Mouse (Mus musculus) adrenal gland, adult (tissue): ENCODE results near the gene Ccdc126.
"Not testable (repeated sequence)": the region's sequence is repeated elsewhere in the genome, so short reads cannot be mapped to it uniquely, and the experiment has no call there.

ENCODE experiments used
- DNase-seq, 2 experiments: peaks; one replicate each; pipeline ENCODE4 v3.0.0; 2022 to 2023; ENCODE audit warnings: low spot score in 1 of 2; ENCODE audit not compliant: inconsistent age in 2 of 2

Gene Ccdc126

DNA sequence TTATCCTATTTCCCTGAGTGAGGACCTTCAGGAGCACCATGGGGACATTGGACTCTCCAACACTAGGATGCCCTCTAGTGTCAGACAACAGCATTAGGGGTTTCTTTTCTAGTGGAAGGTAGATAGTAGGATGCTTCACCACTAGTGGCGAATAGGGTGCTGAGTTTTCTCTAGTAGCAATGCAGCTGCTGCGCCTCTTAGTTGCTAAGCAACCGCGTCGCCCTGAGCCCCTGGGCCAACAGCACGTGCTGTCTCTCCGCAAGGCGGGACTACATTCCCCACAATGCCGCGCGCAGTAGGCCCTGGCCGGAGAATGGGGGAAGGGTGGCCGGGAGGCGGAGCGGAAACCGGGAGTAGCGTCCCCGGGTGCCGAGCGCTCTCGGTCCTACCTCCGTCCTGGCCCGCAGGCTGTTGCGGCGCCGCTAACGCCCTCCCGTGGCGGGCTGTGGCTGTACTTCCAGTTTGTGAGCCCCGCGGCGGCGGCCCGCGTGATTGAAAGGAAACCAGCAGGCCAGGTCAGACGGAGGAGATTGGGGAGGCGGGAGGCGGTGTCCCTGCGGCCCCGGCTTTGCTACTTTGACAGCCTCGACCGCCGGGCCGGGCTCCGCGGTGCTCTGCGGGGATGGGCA is at the start of gene Ccdc126:
Gene Ccdc126 (plus strand): TSS at position 309 of the 629 bp plus-strand sequence.
- peak; percentile 98 to 99 for DNase-seq

DNA sequence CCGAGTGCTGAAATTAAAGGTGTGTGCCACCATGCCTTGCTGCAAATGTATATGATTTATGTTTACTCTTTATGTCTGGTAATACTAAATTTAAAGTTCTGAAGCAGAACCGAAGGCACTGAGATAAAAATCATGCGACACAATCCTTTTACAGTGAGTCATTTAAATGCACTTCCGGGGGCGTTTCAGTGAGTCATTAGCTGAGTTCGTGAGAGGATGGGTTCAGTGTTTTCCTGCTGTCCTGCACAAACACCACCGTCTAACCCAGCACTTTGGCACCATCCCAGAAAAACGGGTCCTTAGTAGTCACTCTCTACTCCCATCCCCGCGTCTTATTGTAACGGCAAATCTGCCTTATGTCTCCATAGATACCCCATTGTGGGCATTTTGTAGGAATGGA is 49.2 kb upstream of the Ccdc126 start:
- DNase-seq = no peak

DNA sequence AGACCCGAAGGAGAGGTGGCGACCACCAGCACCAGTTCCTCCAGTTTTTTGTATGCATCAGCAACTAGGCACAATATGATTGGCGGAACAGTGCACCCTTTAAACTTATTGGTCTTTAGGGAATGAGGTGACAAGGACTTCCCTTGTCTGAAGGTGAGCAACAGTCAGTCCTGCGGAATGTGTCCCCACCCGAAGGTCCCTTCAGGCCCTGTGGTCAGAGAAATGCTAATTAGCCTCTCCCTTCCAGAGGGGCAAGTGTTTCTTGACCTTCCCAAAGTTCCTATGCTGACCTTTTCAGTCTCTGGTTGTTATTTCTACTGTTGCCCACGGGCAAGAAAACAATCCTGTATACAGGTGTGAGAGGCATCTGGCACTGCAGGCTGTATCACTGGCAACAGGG is 47.3 kb upstream of the Ccdc126 start:
- DNase-seq = no peak

DNA sequence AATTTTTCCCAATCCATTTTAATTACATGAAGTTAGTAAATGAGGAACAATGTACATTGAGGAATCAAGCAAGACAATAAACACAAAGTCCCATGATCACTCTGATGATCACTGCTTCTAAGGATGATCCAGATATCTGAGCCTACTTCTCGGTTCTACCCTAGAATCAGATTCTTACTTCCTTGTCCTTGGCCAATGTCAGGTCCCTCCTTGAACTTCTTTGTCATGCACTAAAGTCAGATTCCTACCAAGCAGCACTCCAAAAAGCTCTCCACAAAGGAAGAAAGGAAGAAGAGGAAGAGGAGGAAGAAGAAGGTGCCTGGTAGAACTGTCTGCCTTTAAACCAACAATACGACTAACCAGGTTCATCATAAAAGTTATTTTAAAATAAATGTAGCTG is 46.2 kb upstream of the Ccdc126 start:
- DNase-seq = no peak

DNA sequence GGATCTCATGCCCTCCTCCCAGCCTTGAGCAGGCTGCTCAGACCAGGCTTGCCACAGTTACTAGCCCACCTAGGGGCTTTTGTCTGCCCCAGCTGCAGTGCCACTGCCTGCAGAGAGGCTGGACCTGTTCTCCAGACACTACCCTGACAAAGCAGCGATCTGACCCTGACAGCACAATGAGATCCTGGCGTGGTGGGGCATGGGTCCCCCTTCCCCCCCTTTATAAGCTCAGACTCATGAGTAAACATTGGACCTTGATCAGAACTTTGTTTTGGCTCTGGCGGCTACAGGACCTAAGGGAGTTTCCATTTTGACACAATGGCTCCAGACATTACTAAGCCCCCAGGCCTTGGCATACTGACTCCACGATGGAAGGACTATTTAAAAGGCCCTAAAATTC is 45.1 kb upstream of the Ccdc126 start:
- DNase-seq = no peak

DNA sequence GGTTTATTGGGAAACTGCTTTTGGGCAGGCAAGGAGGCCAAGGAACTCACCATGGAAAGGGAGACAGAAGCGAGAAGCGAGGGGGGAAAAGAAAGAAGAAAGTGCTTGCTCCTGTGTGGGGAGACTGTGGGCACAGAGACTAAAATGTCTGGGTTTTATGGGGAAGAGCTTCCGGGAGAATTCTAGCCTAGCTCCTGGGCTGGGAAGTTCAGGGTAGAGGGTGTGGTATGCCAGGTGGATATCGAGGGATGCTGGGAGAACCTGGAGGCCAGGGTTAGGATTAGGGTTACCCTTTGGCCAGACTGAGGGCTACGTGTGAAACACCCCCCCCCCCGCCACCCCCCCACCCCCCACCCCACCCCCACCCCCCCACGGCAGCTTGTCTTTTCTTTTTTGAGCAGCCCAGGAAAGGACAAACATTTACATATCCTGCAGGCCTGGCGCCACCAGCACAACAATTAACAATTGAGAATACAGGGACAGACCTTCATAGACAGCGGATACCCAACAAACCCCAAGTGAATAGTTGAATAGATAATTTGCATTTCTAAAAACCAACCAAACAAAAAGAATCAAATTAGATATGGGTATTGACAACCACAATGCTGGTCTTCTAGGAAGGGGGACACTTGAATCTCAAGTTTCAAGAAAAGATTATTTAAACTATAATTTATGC is 44.5 kb upstream of the Ccdc126 start:
- DNase-seq = no peak

DNA sequence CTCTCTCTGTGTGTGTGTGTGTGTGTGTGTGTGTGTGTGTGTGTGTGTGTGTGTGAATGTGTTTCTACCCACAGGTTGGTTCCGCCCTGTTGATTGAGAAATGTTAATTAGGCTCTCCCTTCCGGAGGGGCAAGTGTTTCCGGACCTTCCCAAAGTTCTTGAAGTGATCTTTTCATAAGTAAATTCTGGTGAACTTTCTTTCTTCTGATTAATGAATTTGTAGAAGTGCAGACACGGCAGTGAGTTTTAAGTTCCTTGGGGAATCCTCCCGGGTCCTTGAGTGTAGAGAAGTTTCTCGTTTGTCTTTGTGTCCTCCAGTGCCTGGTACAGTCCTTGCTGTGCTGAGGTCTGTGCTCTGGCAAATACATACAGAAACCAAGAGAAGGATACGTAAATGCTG is 43.8 kb upstream of the Ccdc126 start:
- DNase-seq = no peak

DNA sequence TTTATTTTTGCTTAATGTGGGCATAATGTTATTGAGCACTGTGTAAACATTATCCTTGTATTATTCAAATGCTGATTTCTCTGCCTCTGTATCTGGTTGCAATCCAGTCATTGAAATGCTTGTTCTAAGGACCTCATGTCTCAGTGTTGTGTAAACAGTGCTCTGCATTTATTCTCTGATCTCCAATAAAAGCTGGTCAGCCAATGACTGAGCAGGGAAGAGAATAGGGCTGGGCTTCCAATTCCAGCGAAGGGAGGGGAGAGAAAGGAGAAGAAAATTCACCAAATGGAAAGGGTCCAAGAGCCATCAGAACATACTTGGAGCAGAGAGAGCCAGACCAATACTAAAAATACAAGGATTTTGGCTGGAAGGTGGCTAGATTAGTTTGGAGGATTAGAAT is 38.1 kb upstream of the Ccdc126 start:
- no peak for DNase-seq

DNA sequence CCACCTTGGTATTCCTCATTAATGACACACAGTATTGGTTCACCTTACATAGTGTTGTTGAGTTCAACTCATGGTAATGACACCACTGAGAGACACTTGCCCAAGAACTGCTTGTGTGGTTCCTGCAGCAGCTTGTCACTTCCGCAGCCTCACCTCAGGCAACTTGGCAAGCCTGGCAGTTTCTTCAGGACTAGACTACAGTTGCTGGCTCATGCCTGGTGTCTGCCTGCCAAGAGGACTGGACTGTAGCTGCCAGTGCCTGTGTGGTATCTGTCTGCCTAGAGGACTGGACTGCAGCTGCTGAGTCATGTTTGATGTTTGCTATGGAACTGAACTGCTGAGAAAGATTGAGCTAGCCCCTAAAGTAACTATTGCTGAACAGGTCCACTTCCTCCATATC is 37.0 kb upstream of the Ccdc126 start:
- peak in 1 of 2 experiments; percentile 47 for DNase-seq

DNA sequence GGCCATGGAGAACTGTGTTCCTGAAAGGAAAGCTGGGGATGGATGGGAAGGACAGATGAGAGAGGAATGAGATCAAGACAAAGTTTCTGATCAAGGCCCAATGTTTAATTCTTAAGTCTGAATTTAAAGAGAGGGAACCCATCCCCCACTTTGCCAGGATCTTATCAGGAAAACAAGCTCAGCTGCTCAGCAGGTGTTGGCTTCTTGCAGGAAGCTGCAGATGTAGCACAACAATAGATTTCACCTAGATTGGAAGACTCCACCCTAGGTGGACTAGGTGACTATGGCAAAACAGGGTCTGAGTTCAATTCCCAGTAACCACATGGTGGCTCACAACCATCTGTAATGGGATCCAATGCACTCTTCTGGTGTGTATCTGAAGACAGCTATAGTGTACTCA is 20.8 kb upstream of the Ccdc126 start:
- no peak for DNase-seq

DNA sequence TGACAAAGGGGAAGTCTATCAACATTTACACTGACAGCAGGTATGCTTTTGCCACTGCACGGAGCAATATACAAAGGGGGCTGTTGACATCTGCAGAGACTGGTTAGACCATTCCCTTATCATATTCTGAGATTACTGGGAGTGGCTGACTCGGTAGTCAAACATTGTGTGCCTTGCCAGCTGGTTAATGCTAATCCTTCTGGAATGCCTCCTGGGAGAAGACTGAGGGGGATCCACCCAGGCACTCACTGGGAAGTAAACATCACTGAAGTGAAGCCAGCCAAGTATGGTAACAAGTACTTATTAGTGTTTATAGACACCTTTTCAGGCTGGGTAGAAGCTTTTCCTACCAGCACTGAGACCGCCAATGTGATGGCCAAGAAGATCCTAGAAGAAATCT is 4.3 kb upstream of the Ccdc126 start:
- DNase-seq = not testable (repeated sequence)

DNA sequence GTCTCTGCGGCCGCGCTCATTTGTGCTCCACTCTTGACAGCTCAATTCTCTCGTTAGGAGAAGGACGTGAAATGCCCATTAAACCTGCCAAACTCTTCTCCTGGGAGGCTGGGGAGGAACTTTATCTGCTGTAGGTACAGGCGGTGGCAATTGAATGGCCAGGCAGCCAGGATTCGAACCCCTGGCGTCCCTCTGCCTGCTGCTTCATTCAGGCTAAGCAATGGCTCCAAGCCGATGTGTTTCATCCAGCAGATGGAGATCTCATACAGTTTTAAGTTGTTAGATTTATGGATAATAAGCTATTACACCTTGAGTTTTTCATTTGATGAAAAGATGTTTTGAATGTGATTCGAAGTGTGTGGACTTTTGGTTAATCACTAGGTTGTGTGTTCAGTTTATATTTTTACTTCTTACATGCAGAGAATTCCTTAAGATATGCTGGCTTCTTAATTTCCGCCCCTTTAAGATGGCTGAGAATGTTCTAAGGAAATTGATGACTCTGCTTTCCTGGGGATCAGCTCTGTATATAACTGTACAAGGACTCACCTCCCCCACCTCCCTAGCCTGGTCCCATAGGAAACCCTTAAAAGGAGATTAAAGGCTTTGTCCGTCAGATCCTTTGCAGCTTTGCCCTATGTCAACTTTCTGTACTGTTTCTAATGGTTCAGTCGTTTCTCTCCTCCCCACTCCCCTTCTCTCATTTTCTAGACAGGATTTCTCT is 681 bp downstream of the Ccdc126 start:
- no peak for DNase-seq

DNA sequence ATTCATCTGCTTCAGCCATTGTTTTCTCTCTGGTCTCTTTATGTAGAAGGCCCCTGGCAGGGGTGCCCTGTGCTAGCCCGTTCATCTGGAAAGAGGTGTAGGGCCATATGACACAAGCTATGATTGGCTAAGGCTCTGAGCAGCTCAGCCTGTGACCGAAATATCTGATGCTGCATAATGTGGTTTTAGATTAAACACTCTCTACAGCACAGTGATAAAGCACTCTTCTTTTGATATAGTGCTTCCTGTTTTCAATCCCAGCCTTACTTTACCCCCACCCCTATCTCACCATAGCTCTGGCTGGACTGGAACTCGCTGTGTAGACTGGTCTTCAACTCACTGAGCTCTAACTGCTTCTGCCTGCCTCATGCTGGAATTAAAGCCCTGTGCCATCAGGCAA is 2.3 kb downstream of the Ccdc126 start:
- no peak for DNase-seq

DNA sequence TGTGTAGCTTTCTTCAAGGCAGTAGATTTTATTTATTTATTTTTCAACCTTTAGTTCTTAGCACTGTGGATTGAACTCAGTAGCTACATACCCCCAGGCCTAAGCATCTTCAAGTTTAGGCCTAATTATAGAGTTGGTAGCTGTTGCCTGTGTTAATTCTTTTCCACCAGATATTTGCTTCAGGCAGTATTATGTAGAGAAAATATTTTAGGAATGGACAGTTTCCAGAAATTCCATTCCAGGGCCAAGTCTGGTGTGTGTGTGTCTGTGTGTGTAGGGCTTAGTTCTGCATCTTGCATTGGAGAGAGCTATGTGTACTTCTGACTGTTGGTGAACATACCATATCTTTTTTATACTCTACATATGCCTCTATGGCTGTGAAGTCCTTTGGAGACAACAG is 3.0 kb downstream of the Ccdc126 start:
- peak in 1 of 2 experiments; percentile 44 for DNase-seq

DNA sequence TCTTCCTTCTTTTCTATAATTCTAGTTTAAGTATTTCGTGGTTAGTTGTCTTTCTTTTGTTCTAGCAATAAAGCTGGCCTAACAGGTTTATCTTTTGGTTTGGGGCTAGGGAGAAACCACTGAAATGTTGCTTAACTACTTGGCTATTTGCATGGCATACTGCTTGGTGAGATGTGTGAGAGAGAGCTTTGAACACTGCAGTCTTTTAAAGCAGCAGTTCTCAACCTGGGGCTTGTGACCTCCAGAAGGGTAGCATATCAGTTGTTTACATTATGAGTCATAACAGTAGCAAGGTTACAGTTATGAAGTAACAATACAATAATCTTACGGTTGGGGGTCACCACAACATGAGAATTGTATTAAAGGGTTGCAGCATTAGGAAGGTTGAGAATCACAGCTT is 3.9 kb downstream of the Ccdc126 start:
- DNase-seq = peak; percentile 20 to 69

DNA sequence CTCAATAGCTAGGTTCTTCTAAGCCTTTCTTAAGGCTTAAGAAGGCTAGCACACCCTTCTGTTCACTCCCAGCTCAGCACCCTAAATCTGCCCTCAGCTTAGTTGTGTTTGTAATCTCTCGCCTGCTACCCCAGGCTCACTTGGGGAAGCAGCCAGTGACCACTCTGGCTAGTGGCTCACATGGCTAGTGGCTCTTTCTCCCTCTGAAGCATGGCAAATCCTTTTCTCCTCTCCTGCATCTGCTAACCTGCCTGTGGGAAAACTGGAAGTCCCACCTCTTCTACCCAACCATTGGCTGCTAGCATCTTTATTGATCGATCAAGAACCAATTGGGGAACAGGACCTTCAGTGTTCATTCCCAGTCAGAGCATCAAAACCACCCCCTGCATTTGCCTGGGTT is 5.5 kb downstream of the Ccdc126 start:
- DNase-seq = no peak

DNA sequence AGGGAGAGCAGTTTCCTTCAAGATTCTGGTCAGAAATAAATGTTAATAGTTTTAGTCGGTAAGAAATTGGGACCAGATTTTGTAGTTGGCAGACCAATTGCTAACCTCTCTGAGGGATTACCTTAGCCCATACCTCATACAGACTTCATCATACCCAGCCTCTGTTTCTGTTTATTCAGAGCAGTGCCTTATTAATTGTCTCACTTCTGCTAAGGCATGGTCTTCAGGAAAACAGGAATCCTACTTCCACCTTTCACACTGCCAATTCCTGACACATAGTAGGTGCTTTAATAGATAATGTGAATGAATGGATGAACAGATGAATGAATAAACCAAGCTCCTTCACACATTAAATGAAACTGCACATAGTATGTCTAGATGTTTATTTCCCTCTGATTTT is 6.2 kb downstream of the Ccdc126 start:
- no peak for DNase-seq

DNA sequence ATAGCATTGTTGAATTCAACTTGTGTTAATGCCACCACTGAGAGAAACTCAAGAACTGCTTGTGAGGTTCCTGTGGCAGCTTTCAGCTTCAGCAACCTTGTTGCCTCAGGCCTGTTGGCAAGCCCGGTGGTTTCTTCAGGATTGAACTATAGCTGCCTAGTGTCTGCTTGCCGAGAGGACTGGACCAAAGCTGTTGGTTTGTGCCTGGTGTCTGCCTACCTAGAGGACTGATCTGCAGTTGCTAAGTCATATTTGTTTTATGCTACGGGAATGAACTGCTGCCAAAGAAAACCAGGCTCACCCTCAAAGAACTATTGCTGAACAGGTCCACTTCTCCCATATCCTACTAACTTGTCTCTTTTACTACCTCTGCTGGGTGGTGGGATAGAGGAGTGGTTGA is 7.8 kb downstream of the Ccdc126 start:
- DNase-seq = no peak

DNA sequence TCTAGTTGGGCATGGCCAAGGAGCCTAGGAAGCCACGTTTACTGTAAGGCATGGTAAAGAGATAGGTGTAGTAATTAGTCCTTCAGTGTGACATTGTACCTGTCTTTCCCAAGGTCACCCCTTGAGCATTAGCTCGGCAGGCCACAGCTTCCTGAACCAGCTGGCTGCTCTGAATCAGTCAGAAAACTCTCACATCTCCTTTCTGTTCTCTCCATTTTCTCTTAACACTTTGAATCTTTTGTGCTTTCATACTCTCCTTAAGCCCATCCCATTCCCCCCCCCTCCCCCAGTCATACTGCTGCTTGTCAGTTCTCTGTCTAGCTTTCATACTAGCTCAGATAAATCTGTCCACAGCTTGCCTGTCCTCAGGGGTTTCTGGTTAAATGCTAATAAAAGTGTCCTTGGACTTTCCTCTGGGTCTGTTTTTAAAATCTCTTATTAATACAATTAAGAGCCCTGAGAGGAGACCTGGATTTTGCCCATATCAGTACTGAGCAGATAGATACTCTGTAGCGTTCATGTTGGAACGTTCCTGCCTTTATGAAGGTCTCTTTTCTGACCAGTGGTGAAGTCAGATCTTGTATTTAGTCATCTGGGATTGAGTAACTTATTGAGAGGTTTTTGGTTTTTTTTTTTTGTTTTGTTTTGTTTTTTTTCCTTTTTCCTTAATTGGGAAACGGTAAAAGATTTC is 12.4 kb downstream of the Ccdc126 start:
- peak in 1 of 2 experiments; percentile 79 for DNase-seq

DNA sequence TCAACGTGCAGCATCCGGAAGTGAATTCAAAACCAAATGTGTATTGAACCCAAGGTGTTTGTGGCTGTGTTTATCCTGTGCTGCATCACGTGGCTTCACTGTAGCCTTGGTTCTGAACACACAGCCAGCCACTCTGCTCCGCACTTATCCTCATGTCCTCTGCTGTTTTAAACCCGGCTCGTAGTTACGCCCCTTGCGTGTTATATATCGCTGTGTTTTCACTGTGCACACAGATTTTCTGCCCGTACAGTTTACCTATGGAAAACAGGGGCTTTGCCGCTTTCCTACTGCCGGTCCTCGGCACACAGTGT is 12.9 kb downstream of the Ccdc126 start:
- DNase-seq = peak; percentile 28 to 69

DNA sequence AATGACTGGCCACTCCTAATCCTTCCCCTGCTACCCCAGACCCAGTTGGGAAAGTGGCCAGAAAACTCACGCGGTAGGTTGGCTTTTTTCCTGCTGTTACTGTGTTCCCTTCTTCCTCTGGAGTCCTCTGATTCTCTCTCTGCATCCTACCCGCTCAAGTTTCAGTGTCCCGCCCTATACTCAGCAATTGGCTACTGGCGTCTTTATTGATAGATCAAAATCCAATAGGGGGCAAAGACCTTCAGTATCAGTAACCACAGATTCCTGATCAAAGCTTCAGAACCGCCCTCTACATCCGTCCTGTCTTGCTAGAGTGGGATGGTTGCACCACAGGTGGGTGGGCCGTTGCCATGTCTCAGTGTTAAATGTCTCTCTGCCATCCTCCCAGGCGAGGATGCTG is 19.5 kb downstream of the Ccdc126 start:
- DNase-seq = no peak

DNA sequence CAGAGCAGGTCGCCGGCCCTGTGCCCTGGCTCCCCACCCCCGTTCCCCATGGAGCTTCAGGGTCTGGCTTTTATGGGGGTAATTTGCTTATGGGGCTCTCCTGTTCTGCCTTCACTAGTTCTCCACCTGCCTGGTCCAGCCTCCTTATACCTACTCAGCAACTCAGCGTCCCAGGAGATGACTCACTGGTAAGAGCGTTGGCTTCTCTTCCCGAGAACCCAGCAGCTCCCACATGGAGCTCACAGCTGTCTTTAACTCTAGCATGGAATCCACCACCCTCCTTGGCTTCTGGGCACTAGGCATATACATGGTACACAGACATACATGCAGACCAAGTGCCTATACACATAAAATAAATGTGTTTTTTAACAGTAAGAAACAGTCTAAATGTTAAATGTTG is 20.1 kb downstream of the Ccdc126 start:
- no peak for DNase-seq
